Mouse (Mus musculus): ENCODE results near the gene Ccnt1. TPM values are rescaled to one million over a fixed set of nuclear protein-coding genes. Genes with fewer than 3 reads are reported as not detected.

The Ccnt1 gene
- total and polyA plus RNA-seq, 3 experiments = 5.8 to 66.4 (median 42.2) TPM

GRCm38 (mm10) chr15:98510438-98511385, 60.0 kb downstream of the Ccnt1 start:
- DNase-seq = peak; percentile 69

- DNase-seq = no peak
Measured at GRCm38 (mm10) chr15:98509387-98509786, 61.3 kb downstream of the Ccnt1 start.

DNA sequence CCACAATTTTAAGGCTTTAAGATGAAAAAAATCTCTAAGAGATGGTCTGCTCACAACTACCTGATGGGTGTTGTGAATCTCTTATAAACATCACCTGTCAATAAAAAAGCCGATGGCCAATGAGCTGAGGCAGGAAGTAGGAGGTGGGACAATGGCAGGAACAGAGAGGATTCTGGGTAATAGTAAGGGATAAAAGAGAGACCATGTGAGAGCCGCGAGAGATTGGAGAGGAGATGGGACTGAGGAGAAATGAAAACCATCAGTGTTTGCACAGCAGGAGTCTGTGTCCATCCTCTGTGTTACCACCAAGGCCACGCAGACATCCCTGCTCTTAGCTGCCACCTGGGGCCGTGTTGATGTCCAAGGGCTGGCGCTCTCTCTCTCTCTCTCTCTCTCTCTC, 63.4 kb downstream of the Ccnt1 start:
- no peak for DNase-seq

GRCm38 (mm10) chr15:98506253-98506957, 64.3 kb downstream of the Ccnt1 start:
- no peak for DNase-seq

- peak; percentile 47 for DNase-seq
Measured at GRCm38 (mm10) chr15:98504514-98504913, 66.2 kb downstream of the Ccnt1 start.

GRCm38 (mm10) chr15:98503317-98503716, 67.4 kb downstream of the Ccnt1 start:
- DNase-seq = no peak

DNA sequence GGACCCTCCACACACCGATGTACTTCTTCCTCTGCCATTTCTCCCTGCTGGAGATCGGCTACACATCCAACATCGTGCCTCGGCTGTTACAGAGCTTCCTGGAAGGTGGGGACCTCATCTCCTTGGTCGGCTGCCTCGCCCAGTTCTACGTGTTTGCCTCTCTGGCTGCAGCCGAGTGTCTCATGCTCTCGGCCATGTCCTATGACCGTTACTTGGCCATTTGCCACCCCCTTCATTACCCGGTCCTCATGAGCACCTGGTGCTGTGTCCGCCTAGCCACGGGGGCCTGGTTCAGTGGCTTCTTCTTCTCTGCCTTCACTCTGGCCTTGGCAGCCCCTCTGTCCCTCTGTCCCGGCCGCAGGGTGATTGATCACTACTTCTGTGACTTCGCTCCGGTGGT, 73.1 kb downstream of the Ccnt1 start:
- no peak for DNase-seq

GRCm38 (mm10) chr15:98492102-98492501, 78.6 kb downstream of the Ccnt1 start, which contains the start of gene Olfr279:
Gene Olfr279 (plus strand): TSS chr15:98492402.
- DNase-seq = no peak

DNA sequence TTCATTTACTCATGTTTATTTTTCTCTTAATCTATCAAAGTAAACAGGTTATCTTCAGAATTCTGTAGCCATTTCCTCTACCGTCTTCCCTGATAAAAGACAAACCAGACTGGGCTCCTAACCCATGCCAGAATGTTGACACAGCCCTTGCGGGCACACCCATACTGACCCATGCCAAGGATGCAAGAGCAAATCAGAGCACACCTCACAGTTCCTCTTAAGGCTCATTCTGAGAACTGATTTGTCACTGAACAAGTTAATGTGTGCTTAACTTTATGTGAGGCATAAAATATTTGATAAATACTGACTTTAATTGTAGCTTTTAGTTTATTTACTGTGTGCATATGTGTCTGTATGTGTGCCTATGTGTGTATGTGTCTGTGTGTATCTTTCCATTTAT, 79.4 kb downstream of the Ccnt1 start:
- no peak for DNase-seq

Small RNAs within 50 kb of the gene (microRNA-seq; reads per million reads assigned to microRNA genes)
- gene Mir1291 = 30.1 to 64.1 reads per million in 2 experiments

Other genes starting within 250 kb of the Ccnt1 start
- gene Olfr284, start 229.9 kb downstream of the Ccnt1 start, total RNA-seq (2021) = not detected
- gene Olfr284, start 229.9 kb downstream of the Ccnt1 start, polyA plus RNA-seq (2012; rRNA removed) = not detected in 2 replicates
- gene Olfr283, start 190.0 kb downstream of the Ccnt1 start, total RNA-seq (2021) = not detected
- not detected in 2 replicates for gene Olfr283, start 190.0 kb downstream of the Ccnt1 start, polyA plus RNA-seq (2012; rRNA removed)
- gene Olfr282, start 139.7 kb downstream of the Ccnt1 start, total RNA-seq (2021) = not detected
- gene Olfr282, start 139.7 kb downstream of the Ccnt1 start, polyA plus RNA-seq (2012; rRNA removed) = not detected in 2 replicates
- gene Olfr281, start 118.3 kb downstream of the Ccnt1 start, total RNA-seq (2021) = not detected
- gene Olfr281, start 118.3 kb downstream of the Ccnt1 start, polyA plus RNA-seq (2012; rRNA removed) = not detected in 2 replicates
- not detected for gene OR5BS1P, start 101.0 kb downstream of the Ccnt1 start, total RNA-seq (2021)
- not detected in 2 replicates for gene OR5BS1P, start 101.0 kb downstream of the Ccnt1 start, polyA plus RNA-seq (2012; rRNA removed)
- gene Lalba, start 88.2 kb downstream of the Ccnt1 start, total RNA-seq (2021) = not detected
- gene Lalba, start 88.2 kb downstream of the Ccnt1 start, polyA plus RNA-seq (2012; rRNA removed) = not detected in 2 replicates
- not detected for gene Olfr279, start 78.5 kb downstream of the Ccnt1 start, total RNA-seq (2021)
- gene Olfr279, start 78.5 kb downstream of the Ccnt1 start, polyA plus RNA-seq (2012; rRNA removed) = not detected in 2 replicates
- 10 to 100 TPM; 70.7 to 99.0 TPM for gene Kansl2, start 36.7 kb downstream of the Ccnt1 start, total RNA-seq (2021)
- 44.6 and 49.5 TPM in 2 replicates for gene Kansl2, start 36.7 kb downstream of the Ccnt1 start, polyA plus RNA-seq (2012; rRNA removed)
- gene 4930415O20Rik, start 81 bp upstream of the Ccnt1 start, total RNA-seq (2021) = under 1 TPM; 0.58 to 0.59 TPM
- 0.22 TPM in 1 of 2 replicates, not detected in the other for gene 4930415O20Rik, start 81 bp upstream of the Ccnt1 start, polyA plus RNA-seq (2012; rRNA removed)
- gene Adcy6, start 39.2 kb upstream of the Ccnt1 start, total RNA-seq (2021) = 10 to 100 TPM; 35.5 to 67.1 TPM
- gene Adcy6, start 39.2 kb upstream of the Ccnt1 start, polyA plus RNA-seq (2012; rRNA removed) = 44.6 and 49.2 TPM in 2 replicates
- 10 to 100 TPM; 12.8 to 17.7 TPM for gene Cacnb3, start 59.9 kb upstream of the Ccnt1 start, total RNA-seq (2021)
- 25.9 and 31.1 TPM in 2 replicates for gene Cacnb3, start 59.9 kb upstream of the Ccnt1 start, polyA plus RNA-seq (2012; rRNA removed)
- gene Ddx23, start 92.0 kb upstream of the Ccnt1 start, total RNA-seq (2021) = 10 to 100 TPM; 65.5 to 84.6 TPM
- 25.6 and 27.7 TPM in 2 replicates for gene Ddx23, start 92.0 kb upstream of the Ccnt1 start, polyA plus RNA-seq (2012; rRNA removed)
- 1 to 10 TPM; 3.9 to 4.0 TPM for gene Rnd1, start 106.5 kb upstream of the Ccnt1 start, total RNA-seq (2021)
- 1.4 and 3.0 TPM in 2 replicates for gene Rnd1, start 106.5 kb upstream of the Ccnt1 start, polyA plus RNA-seq (2012; rRNA removed)
- gene Ccdc65, start 137.3 kb upstream of the Ccnt1 start, total RNA-seq (2021) = under 1 TPM; 0.32 to 0.62 TPM
- 0.11 and 0.23 TPM in 2 replicates for gene Ccdc65, start 137.3 kb upstream of the Ccnt1 start, polyA plus RNA-seq (2012; rRNA removed)
- 1 to 10 TPM; 4.9 to 9.3 TPM for gene Fkbp11, start 157.3 kb upstream of the Ccnt1 start, total RNA-seq (2021)
- 8.4 and 10.0 TPM in 2 replicates for gene Fkbp11, start 157.3 kb upstream of the Ccnt1 start, polyA plus RNA-seq (2012; rRNA removed)
- 100 to 1,000 TPM; 130 to 136 TPM for gene Arf3, start 192.3 kb upstream of the Ccnt1 start, total RNA-seq (2021)
- 82.4 and 106 TPM in 2 replicates for gene Arf3, start 192.3 kb upstream of the Ccnt1 start, polyA plus RNA-seq (2012; rRNA removed)
- gene Wnt10b, start 207.2 kb upstream of the Ccnt1 start, total RNA-seq (2021) = 1 to 10 TPM in 1 of 2 experiments, under 1 TPM in 1; 0.84 to 2.2 TPM
- 0.45 and 2.2 TPM in 2 replicates for gene Wnt10b, start 207.2 kb upstream of the Ccnt1 start, polyA plus RNA-seq (2012; rRNA removed)
- not detected for gene Wnt1, start 218.9 kb upstream of the Ccnt1 start, total RNA-seq (2021)
- 0.08 TPM in 1 of 2 replicates, not detected in the other for gene Wnt1, start 218.9 kb upstream of the Ccnt1 start, polyA plus RNA-seq (2012; rRNA removed)
- under 1 TPM in 1 of 2 experiments, not detected in 1; 0.35 TPM for gene Ddn, start 238.6 kb upstream of the Ccnt1 start, total RNA-seq (2021)
- gene Ddn, start 238.6 kb upstream of the Ccnt1 start, polyA plus RNA-seq (2012; rRNA removed) = 0.03 and 0.08 TPM in 2 replicates